Comparison of ENCODE assay signal across 8 mouse cellular contexts in genomic region chr15:99972989-99973911, GRCm38 (mm10). TPM values are rescaled to one million over a fixed set of nuclear protein-coding genes. Genes with fewer than 3 reads are reported as not detected.
A peak's percentile ranks its signal among the peaks of the same experiment; 100 is the strongest.
DNase-seq lines count a peak whose midpoint lies in the region; ATAC-seq and TF ChIP-seq lines count a peak whose summit lies in the region.

No protein-coding gene starts in this region.

- peak overlapping the region; percentile 98 for H3K4me3 ChIP-seq in liver, embryonic 13.5 days (replicated peaks)
- H3K4me3 ChIP-seq in testis, adult 2 months (ENCODE audit: control insufficient read depth, low read depth, low read length): peak overlapping the region; percentile 96

- no peaks in the 10 kb centered on the region for H3K36me3 ChIP-seq in liver, embryonic 13.5 days
- H3K36me3 ChIP-seq in testis, adult 2 months (ENCODE audit: control insufficient read depth, insufficient read depth, low read length): no peaks in the 10 kb centered on the region

- H3K4me1 ChIP-seq in liver, embryonic 13.5 days (replicated peaks): peaks cover 41% of the 10 kb centered on the region
- peaks cover 6% of the 10 kb centered on the region for H3K4me1 ChIP-seq in testis, adult 2 months (ENCODE audit: control insufficient read depth, insufficient read depth, low read length)

- H3K27me3 ChIP-seq in liver, embryonic 13.5 days: no peaks in the 10 kb centered on the region
- no peaks in the 10 kb centered on the region for H3K27me3 ChIP-seq in testis, adult 2 months (ENCODE audit: control insufficient read depth, insufficient read depth, low read length)

- under 1% methylated on average over 83 of the region's 84 CpGs for WGBS in liver, embryonic 13.5 days (ENCODE audit: insufficient replicate concordance)

- ATAC-seq in common myeloid progenitor, adult 5-6 weeks (replicated peaks; ENCODE audit: low read depth, poor library complexity, severe bottlenecking): peak; percentile 40
- ATAC-seq in granulocyte monocyte progenitor cell, adult 5-6 weeks (replicated peaks; ENCODE audit: poor library complexity, severe bottlenecking): peak; percentile 60
- peak; percentile 76 for ATAC-seq in liver, embryonic 13.5 days (ENCODE audit: low read depth)

- DNase-seq in 3T3-L1 (ENCODE audit: low read depth, low spot score) (peak; percentile 76), R1 (ENCODE audit: low read depth, low spot score) (peak; percentile 91)
- peak; percentile 50 for DNase-seq in kidney, adult 18-20 months
- DNase-seq in liver, embryonic 13.5 days: peak; percentile 34
- DNase-seq in naive thymus-derived CD4-positive, alpha-beta T cell, adult 2 months (ENCODE audit: low read depth): peak; percentile 41

- no peak for TF ChIP-seq POLR2A in testis, adult 2 months (IDR thresholded peaks at IDR 0.05; ENCODE audit: control insufficient read depth, low read depth, low read length)

- peak overlapping the region; percentile 87 for H3K4me2 ChIP-seq in liver, embryonic 13.5 days

- peak overlapping the region; percentile 94 for H3K27ac ChIP-seq in liver, embryonic 13.5 days
- H3K27ac ChIP-seq in testis, adult 2 months (ENCODE audit: control insufficient read depth, insufficient read depth, low read depth, low read length): peak overlapping the region; percentile 95

- TF ChIP-seq CTCF in testis, adult 2 months (IDR thresholded peaks at IDR 0.05; ENCODE audit: control insufficient read depth, insufficient read depth, insufficient replicate concordance, low read depth, low read length): no peak

- H3K9ac ChIP-seq in liver, embryonic 13.5 days: peak overlapping the region; percentile 96

- H3K9me3 ChIP-seq in liver, embryonic 13.5 days (replicated peaks): no peaks in the 10 kb centered on the region

RNA-seq across cellular contexts. Expression of gene Larp4, which starts 3.4 kb away (rescaled TPM):
- 99.0 and 109 TPM in 2 replicates for total RNA-seq in common myeloid progenitor, adult 5-6 weeks (2017)
- total RNA-seq in granulocyte monocyte progenitor cell, adult 5-6 weeks (2014; fragmentation: Nextera tagmentation): 99.3 and 101 TPM in 2 replicates
- total RNA-seq in granulocyte monocyte progenitor cell, adult 5-6 weeks (2017): 77.6 and 87.4 TPM in 2 replicates
- 20.0 and 26.6 TPM in 2 replicates for polyA plus RNA-seq in liver, embryonic 13.5 days (2015; fragmentation: Nextera tagmentation; extraction: Ambion mirVana)
- 30.1 and 37.9 TPM in 2 replicates for polyA plus RNA-seq in testis, adult 2 months (2012; rRNA removed)

RNA-seq across cellular contexts. Expression of gene Fam186a, which starts 6.4 kb away (rescaled TPM):
- total RNA-seq in common myeloid progenitor, adult 5-6 weeks (2017): not detected in 2 replicates
- not detected in 2 replicates for total RNA-seq in granulocyte monocyte progenitor cell, adult 5-6 weeks (2014; fragmentation: Nextera tagmentation)
- not detected in 2 replicates for total RNA-seq in granulocyte monocyte progenitor cell, adult 5-6 weeks (2017)
- polyA plus RNA-seq in liver, embryonic 13.5 days (2015; fragmentation: Nextera tagmentation; extraction: Ambion mirVana): not detected in 2 replicates
- polyA plus RNA-seq in testis, adult 2 months (2012; rRNA removed): 65.1 and 69.6 TPM in 2 replicates

Comparison
In these comparisons a context has a peak if more than half of its experiments do, and no peak if none do; other contexts are left out.
1. Peak in every context shown above with its lines: DNase-seq, ATAC-seq, H3K4me3 ChIP-seq and H3K27ac ChIP-seq.
2. DNase-seq: peak in every context shown above with its lines; median percentile 91 in R1; 76 in 3T3-L1; 50 in kidney, adult 18-20 months; 41 in naive thymus-derived CD4-positive, alpha-beta T cell, adult 2 months; 34 in liver, embryonic 13.5 days.